Mouse (Mus musculus) stomach, embryonic 14.5 days (tissue): ENCODE data around the gene Gpx1. TPM values are rescaled to one million over a fixed set of nuclear protein-coding genes. Genes with fewer than 3 reads are reported as not detected.

Source experiments
- ATAC-seq: fragments of 200-750 bp; cut with Nextera tagmentation; 2 replicates; pipeline ENCODE4 v1.8.0; 2017; ENCODE audit warnings: low read depth, moderate TSS enrichment; ENCODE audit not compliant: insufficient number of reproducible peaks, insufficient read depth, low FRiP score
- H3K27ac ChIP-seq: fragments of 300-500 bp; sonication (generic); 2 replicates; pipeline ENCODE4 v1.5.1; 2014; ENCODE audit warnings: mild to moderate bottlenecking, low read length, moderate library complexity, mixed read lengths
- H3K27me3 ChIP-seq: fragments of 300-500 bp; sonication (generic); 2 replicates; pipeline ENCODE4 v1.6.1; 2014; ENCODE audit warnings: low read length, control low read depth, mixed read lengths; ENCODE audit not compliant: control insufficient read depth, insufficient read depth
- H3K36me3 ChIP-seq: fragments of 300-500 bp; sonication (generic); 2 replicates; pipeline ENCODE4 v1.6.1; 2014; ENCODE audit warnings: mild to moderate bottlenecking, control low read depth, low read length, moderate library complexity, mixed read lengths; ENCODE audit not compliant: control insufficient read depth, insufficient read depth
- H3K4me1 ChIP-seq: fragments of 300-500 bp; sonication (generic); 2 replicates; pipeline ENCODE4 v1.6.1; 2014; ENCODE audit warnings: low read length, control low read depth, mixed read lengths; ENCODE audit not compliant: control insufficient read depth, insufficient read depth
- H3K4me2 ChIP-seq: fragments of 300-500 bp; sonication (generic); replicated peaks from 2 replicates; pipeline ENCODE4 v1.6.1; 2014; ENCODE audit warnings: low read depth, low read length, control low read depth
- H3K4me3 ChIP-seq: fragments of 300-500 bp; sonication (generic); 2 replicates; pipeline ENCODE4 v1.5.1; 2014; ENCODE audit warnings: low read depth, low read length, control low read depth
- H3K9ac ChIP-seq: fragments of 300-500 bp; sonication (generic); replicated peaks from 2 replicates; pipeline ENCODE4 v1.6.1; 2014; ENCODE audit warnings: low read depth, mild to moderate bottlenecking, control low read depth, low read length, moderate library complexity, mixed read lengths
- H3K9me3 ChIP-seq: fragments of 300-500 bp; sonication (generic); 2 replicates; pipeline ENCODE4 v1.6.1; 2016; ENCODE audit warnings: low read depth, low read length, control low read depth; ENCODE audit not compliant: control insufficient read depth
- WGBS: fragments of 180-500 bp; shearing (Covaris S2); extraction: QIAGEN DNeasy Blood & Tissue Kit; methylation state at CpG from one replicate; pipeline ENCODE4 v1.1.7; 2014; 5-methylcytosine and 5-hydroxymethylcytosine counted together
- polyA plus RNA-seq: library from polyadenylated mRNA; unstranded; fragments of >200 nt; fragmentation: Nextera tagmentation; extraction: Ambion mirVana; gene quantifications from 2 replicates; pipeline ENCODE4 v1.2.1, GENCODE M21; 2014

Gpx1 gene
- polyA plus RNA-seq, 1 experiment from 2014 or later, result 676 TPM

- Histone ChIP-seq H3K4me3 (no peak overlapping the region), H3K4me1 (no peaks in the 10 kb centered on the region), H3K9ac (no peak overlapping the region), H3K4me2 (no peak overlapping the region), H3K9me3 (no peaks in the 10 kb centered on the region), H3K27me3 (no peaks in the 10 kb centered on the region), H3K36me3 (peaks cover 71% of the 10 kb centered on the region), H3K27ac (no peak overlapping the region)
- 72% methylated on average over 9 of the region's 9 CpGs for WGBS
- ATAC-seq, result no peak
These were observed 39.5 kb downstream of the Gpx1 start for GRCm38 (mm10) chr9:108378234-108378633.

DNA sequence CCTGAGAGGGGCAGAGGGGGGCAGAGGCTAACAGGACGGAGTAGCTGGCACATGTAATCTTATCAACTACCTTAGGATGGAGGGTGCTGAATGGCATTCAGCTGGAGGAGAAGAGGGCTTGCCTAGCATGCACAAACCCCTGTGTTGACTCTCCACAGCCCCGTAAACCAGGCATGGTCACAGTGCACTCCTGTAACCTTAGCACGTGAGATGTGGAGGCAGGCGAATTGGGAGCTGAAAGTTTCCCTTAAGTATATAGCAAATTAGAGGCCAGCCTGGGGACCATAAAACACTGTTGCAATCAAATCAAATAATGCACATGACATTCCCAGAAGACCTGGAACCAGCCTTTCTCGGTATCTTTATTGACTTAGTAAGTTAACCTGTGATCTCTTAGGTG, 40.0 kb downstream of the Gpx1 start:
- Histone ChIP-seq H3K36me3 (peaks cover 69% of the 10 kb centered on the region), H3K27ac (no peak overlapping the region), H3K27me3 (no peaks in the 10 kb centered on the region)

DNA sequence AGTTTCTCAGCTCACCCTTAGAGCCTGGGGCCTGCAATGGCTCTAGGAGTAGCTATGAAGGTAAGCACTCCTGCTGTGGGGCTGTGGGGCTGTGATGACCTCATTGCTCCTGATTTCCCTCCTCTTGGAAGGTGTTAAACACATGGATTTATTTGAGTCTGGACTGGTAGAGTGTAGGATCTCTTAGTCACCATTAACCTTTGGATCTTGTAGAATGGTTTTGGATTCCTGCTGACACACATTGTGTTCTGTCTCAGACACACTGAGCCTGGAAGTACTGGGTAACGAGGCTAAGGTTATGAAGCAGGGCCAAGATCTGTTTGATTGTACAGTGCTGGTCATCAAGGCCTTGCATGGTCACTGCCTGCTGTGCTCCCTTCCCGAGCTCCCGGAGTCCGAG, 40.6 kb downstream of the Gpx1 start:
- Histone ChIP-seq H3K9me3 (no peaks in the 10 kb centered on the region), H3K27ac (no peak overlapping the region), H3K36me3 (peaks cover 69% of the 10 kb centered on the region), H3K27me3 (no peaks in the 10 kb centered on the region), H3K4me3 (no peak overlapping the region), H3K4me2 (no peak overlapping the region), H3K4me1 (no peaks in the 10 kb centered on the region), H3K9ac (no peak overlapping the region)
- 90% methylated on average over 4 of the region's 4 CpGs for WGBS
- ATAC-seq, result no peak

More for the DNA sequence above, 40.0 kb downstream of the Gpx1 start:
- no peak overlapping the region for H3K4me3 ChIP-seq
- no peaks in the 10 kb centered on the region for H3K4me1 ChIP-seq
- ATAC-seq, result no peak
- H3K4me2 ChIP-seq, result no peak overlapping the region
- 77% methylated on average over 5 of the region's 5 CpGs for WGBS
- H3K9me3 ChIP-seq, result no peaks in the 10 kb centered on the region
- no peak overlapping the region for H3K9ac ChIP-seq

GRCm38 (mm10) chr9:108381382-108381781, 42.7 kb downstream of the Gpx1 start:
- 95% methylated on average over 9 of the region's 9 CpGs for WGBS
- Histone ChIP-seq H3K4me3 (no peak overlapping the region), H3K36me3 (peaks cover 71% of the 10 kb centered on the region), H3K9ac (no peak overlapping the region), H3K27ac (no peak overlapping the region), H3K4me1 (no peaks in the 10 kb centered on the region), H3K4me2 (no peak overlapping the region), H3K27me3 (no peaks in the 10 kb centered on the region), H3K9me3 (no peaks in the 10 kb centered on the region)
- ATAC-seq, result no peak

DNA sequence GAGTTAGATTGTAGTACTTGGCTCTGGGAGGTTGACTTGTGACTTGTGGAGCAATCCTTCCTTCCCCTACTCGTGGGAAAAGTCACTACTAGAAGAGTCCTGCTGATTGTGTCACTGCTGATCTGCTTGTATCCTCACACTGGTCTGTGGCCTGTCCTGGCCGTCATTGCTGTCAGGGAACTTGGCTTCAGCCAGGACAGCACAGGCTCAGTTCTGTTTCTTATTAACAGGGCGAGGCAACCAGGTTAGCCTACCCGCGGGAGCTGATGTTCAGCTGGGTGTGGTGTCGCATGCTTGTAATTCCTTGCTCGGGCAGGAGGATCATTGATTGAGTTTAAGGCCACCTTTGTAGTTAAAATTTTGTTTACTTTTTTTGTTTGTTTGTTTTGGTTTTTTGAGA, 46.3 kb downstream of the Gpx1 start:
- Histone ChIP-seq H3K9me3 (no peaks in the 10 kb centered on the region), H3K9ac (no peak overlapping the region), H3K4me3 (no peak overlapping the region), H3K4me2 (no peak overlapping the region), H3K4me1 (no peaks in the 10 kb centered on the region), H3K36me3 (peaks cover 75% of the 10 kb centered on the region), H3K27ac (no peak overlapping the region), H3K27me3 (no peaks in the 10 kb centered on the region)
- ATAC-seq, result no peak
- 68% methylated on average over 7 of the region's 7 CpGs for WGBS

- H3K27me3 ChIP-seq, result no peaks in the 10 kb centered on the region
- no peak overlapping the region for H3K4me3 ChIP-seq
- no peak overlapping the region for H3K9ac ChIP-seq
- ATAC-seq, result no peak
- H3K4me2 ChIP-seq, result no peak overlapping the region
- H3K9me3 ChIP-seq, result no peaks in the 10 kb centered on the region
- no peaks in the 10 kb centered on the region for H3K4me1 ChIP-seq
- H3K36me3 ChIP-seq, result peaks cover 70% of the 10 kb centered on the region
- 74% methylated on average over 4 of the region's 4 CpGs for WGBS
- H3K27ac ChIP-seq, result no peak overlapping the region
These were observed 48.1 kb downstream of the Gpx1 start for GRCm38 (mm10) chr9:108386816-108387215.

DNA sequence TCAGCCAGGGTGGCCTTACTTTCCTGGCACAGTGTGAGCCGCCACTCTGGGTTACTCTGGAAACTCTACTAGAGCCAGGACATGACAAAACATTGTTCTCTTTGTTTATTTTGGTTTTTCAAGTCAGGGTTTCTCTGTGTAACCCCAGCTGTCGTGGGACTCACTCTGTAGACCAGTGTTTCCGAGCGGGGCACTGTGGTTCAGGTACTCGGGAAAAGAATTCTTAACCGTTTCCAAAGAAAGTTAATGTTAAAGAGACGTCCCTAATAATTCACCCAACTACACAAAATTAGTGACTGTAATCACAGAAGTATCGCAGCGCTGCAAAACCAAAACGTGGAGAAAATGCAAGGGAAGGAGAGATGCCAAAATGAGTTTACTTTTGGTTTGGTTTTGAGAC, 49.9 kb downstream of the Gpx1 start:
- H3K4me2 ChIP-seq, result no peak overlapping the region
- 86% methylated on average over 10 of the region's 10 CpGs for WGBS

GRCm38 (mm10) chr9:108389220-108389619, 50.5 kb downstream of the Gpx1 start:
- no peak for ATAC-seq
- Histone ChIP-seq H3K4me1 (no peaks in the 10 kb centered on the region), H3K27ac (no peak overlapping the region), H3K27me3 (no peaks in the 10 kb centered on the region), H3K4me3 (no peak overlapping the region), H3K36me3 (peaks cover 70% of the 10 kb centered on the region), H3K4me2 (no peak overlapping the region), H3K9me3 (no peaks in the 10 kb centered on the region), H3K9ac (no peak overlapping the region)
- WGBS, result 73% methylated on average over 6 of the region's 6 CpGs

More for the DNA sequence above, 49.9 kb downstream of the Gpx1 start:
- Histone ChIP-seq H3K27me3 (no peaks in the 10 kb centered on the region), H3K9ac (no peak overlapping the region), H3K4me1 (no peaks in the 10 kb centered on the region), H3K4me3 (no peak overlapping the region), H3K36me3 (peaks cover 75% of the 10 kb centered on the region), H3K27ac (no peak overlapping the region), H3K9me3 (no peaks in the 10 kb centered on the region)
- no peak for ATAC-seq
